Mouse (Mus musculus) MEL (cell line): Measurements from ENCODE around the gene Nudt9. TPM values are rescaled to one million over a fixed set of nuclear protein-coding genes. Genes with fewer than 3 reads are reported as not detected.
A peak's percentile ranks its signal among the peaks of the same experiment; 100 is the strongest.

Source experiments
- DNase-seq: peaks from one replicate; pipeline ENCODE4 v3.0.0; 2011; ENCODE audit warnings: low read depth, low spot score
- H3K27ac ChIP-seq: 2 replicates; pipeline ENCODE4 v1.5.1; 2012; ENCODE audit warnings: low read depth, mild to moderate bottlenecking, control low read depth, low read length, moderate library complexity; ENCODE audit not compliant: control insufficient read depth
- H3K27me3 ChIP-seq, 2 experiments: fragments of 150-350 bp in 1 of 2; sonication (generic) in 1 of 2; 2 replicates each; pipeline ENCODE4 v1.6.1; 2012; ENCODE audit warnings: low read length in 2 of 2, mild to moderate bottlenecking in 2 of 2, improper control_type of control experiment in 1 of 2, moderate library complexity in 1 of 2; ENCODE audit not compliant: insufficient read depth in 2 of 2, control insufficient read depth in 1 of 2
- H3K36me3 ChIP-seq, 2 experiments: 2 replicates each; pipeline ENCODE4 v1.6.1; 2012 to 2014; ENCODE audit warnings: low read length in 2 of 2, improper control_type of control experiment in 1 of 2, inconsistent platforms in 1 of 2, mild to moderate bottlenecking in 1 of 2; ENCODE audit not compliant: insufficient read depth in 2 of 2, control insufficient read depth in 1 of 2
- H3K4me1 ChIP-seq, 2 experiments: fragments of 150-350 bp in 1 of 2; sonication (generic) in 1 of 2; 2 replicates each; pipeline ENCODE4 v1.6.1; 2012; ENCODE audit warnings: low read length in 2 of 2, improper control_type of control experiment in 1 of 2, mild to moderate bottlenecking in 1 of 2; ENCODE audit not compliant: insufficient read depth in 2 of 2, control insufficient read depth in 1 of 2
- H3K4me3 ChIP-seq, 2 experiments: fragments of 150-350 bp in 1 of 2; sonication (generic) in 1 of 2; 2 replicates each; pipeline ENCODE4 v1.5.1; 2012; ENCODE audit warnings: low read depth in 2 of 2, low read length in 2 of 2, mild to moderate bottlenecking in 2 of 2, moderate library complexity in 2 of 2, control low read depth in 1 of 2, improper control_type of control experiment in 1 of 2; ENCODE audit not compliant: control insufficient read depth in 1 of 2, insufficient read depth in 1 of 2
- H3K79me2 ChIP-seq: 2 replicates; pipeline ENCODE4 v1.6.1; 2012; ENCODE audit warnings: mild to moderate bottlenecking, low read length, moderate library complexity; ENCODE audit not compliant: control insufficient read depth, poor library complexity, insufficient read depth
- H3K9ac ChIP-seq: 2 replicates; pipeline ENCODE4 v1.6.1; 2012; ENCODE audit warnings: low read depth, mild to moderate bottlenecking, control low read depth, low read length, moderate library complexity; ENCODE audit not compliant: control insufficient read depth, poor library complexity, severe bottlenecking
- H3K9me3 ChIP-seq: fragments of 150-350 bp; sonication (generic); replicated peaks from 2 replicates; pipeline ENCODE4 v1.6.1; 2012; ENCODE audit warnings: mild to moderate bottlenecking, low read length, improper control_type of control experiment, moderate library complexity; ENCODE audit not compliant: insufficient read depth
- BHLHE40 ChIP-seq: IDR thresholded peaks from 2 replicates; pipeline ENCODE4 v1.6.1; 2012; ENCODE audit warnings: low read depth, mild to moderate bottlenecking, inconsistent platforms, low read length, improper control_type of control experiment, borderline replicate concordance
- CHD2 ChIP-seq: IDR thresholded peaks from 2 replicates; pipeline ENCODE4 v1.6.1; 2011; ENCODE audit warnings: low read length, improper control_type of control experiment
- E2F4 ChIP-seq: IDR thresholded peaks from 2 replicates; pipeline ENCODE4 v1.6.1; 2011; ENCODE audit warnings: low read depth, low read length, improper control_type of control experiment, borderline replicate concordance
- ELF1 ChIP-seq: IDR thresholded peaks from 2 replicates; pipeline ENCODE4 v1.6.1; 2014; ENCODE audit warnings: low read depth, mild to moderate bottlenecking, inconsistent platforms, low read length, improper control_type of control experiment, moderate library complexity
- ETS1 ChIP-seq: IDR thresholded peaks from 2 replicates; pipeline ENCODE4 v1.6.1; 2012; ENCODE audit warnings: low read depth, mild to moderate bottlenecking, inconsistent platforms, low read length, improper control_type of control experiment, moderate library complexity
- HCFC1 ChIP-seq: IDR thresholded peaks from 2 replicates; pipeline ENCODE4 v1.6.1; 2012; ENCODE audit warnings: low read depth, mild to moderate bottlenecking, inconsistent platforms, low read length, improper control_type of control experiment, moderate library complexity
- MAX ChIP-seq: IDR thresholded peaks from 2 replicates; pipeline ENCODE4 v1.6.1; 2011; ENCODE audit warnings: low read length, improper control_type of control experiment
- MXI1 ChIP-seq: IDR thresholded peaks from 2 replicates; pipeline ENCODE4 v1.6.1; 2011; ENCODE audit warnings: mild to moderate bottlenecking, low read depth, low read length, improper control_type of control experiment
- MYB ChIP-seq: IDR thresholded peaks from 2 replicates; pipeline ENCODE4 v1.6.1; 2011; ENCODE audit warnings: mild to moderate bottlenecking, low read depth, low read length, improper control_type of control experiment
- NELFE ChIP-seq: IDR thresholded peaks from 2 replicates; pipeline ENCODE4 v1.6.1; 2011; ENCODE audit warnings: low read depth, low read length, improper control_type of control experiment
- NRF1 ChIP-seq: IDR thresholded peaks from 2 replicates; pipeline ENCODE4 v1.6.1; 2014; ENCODE audit warnings: low read depth, mild to moderate bottlenecking, inconsistent platforms, low read length, improper control_type of control experiment, moderate library complexity; ENCODE audit not compliant: poor library complexity, insufficient read depth, severe bottlenecking
- POLR2A ChIP-seq, 2 experiments: IDR thresholded peaks; 2 replicates each; pipeline ENCODE4 v1.6.1; 2011 to 2012; ENCODE audit warnings: low read length in 2 of 2, mild to moderate bottlenecking in 2 of 2, control low read depth in 1 of 2, improper control_type of control experiment in 1 of 2, low read depth in 1 of 2, moderate library complexity in 1 of 2; ENCODE audit not compliant: control insufficient read depth in 1 of 2, insufficient read depth in 1 of 2, poor library complexity in 1 of 2
- POLR2AphosphoS2 ChIP-seq: IDR thresholded peaks from 2 replicates; pipeline ENCODE4 v1.6.1; 2011; ENCODE audit warnings: low read length, improper control_type of control experiment
- POLR2AphosphoS5 ChIP-seq: IDR thresholded peaks from 2 replicates; pipeline ENCODE4 v1.6.1; 2012; ENCODE audit warnings: low read depth, borderline replicate concordance, mild to moderate bottlenecking, inconsistent platforms, low read length, moderate library complexity, mixed read lengths
- RAD21 ChIP-seq: IDR thresholded peaks from 2 replicates; pipeline ENCODE4 v1.6.1; 2011; ENCODE audit warnings: mild to moderate bottlenecking, low read depth, low read length, improper control_type of control experiment
- SIN3A ChIP-seq: IDR thresholded peaks from 2 replicates; pipeline ENCODE4 v1.6.1; 2012; ENCODE audit warnings: low read length, improper control_type of control experiment, inconsistent platforms
- SMC3 ChIP-seq: IDR thresholded peaks from 2 replicates; pipeline ENCODE4 v1.6.1; 2011; ENCODE audit warnings: low read depth, low read length, improper control_type of control experiment
- TBP ChIP-seq: IDR thresholded peaks from 2 replicates; pipeline ENCODE4 v1.8.0; 2011; ENCODE audit warnings: low read depth, low read length, improper control_type of control experiment
- TCF12 ChIP-seq: IDR thresholded peaks from 2 replicates; pipeline ENCODE4 v1.6.1; 2014; ENCODE audit warnings: low read depth, mild to moderate bottlenecking, inconsistent platforms, low read length, improper control_type of control experiment, moderate library complexity
- USF1 ChIP-seq: IDR thresholded peaks from 2 replicates; pipeline ENCODE4 v1.6.1; 2014; ENCODE audit warnings: low read depth, mild to moderate bottlenecking, inconsistent platforms, low read length, improper control_type of control experiment, moderate library complexity
- USF2 ChIP-seq, 2 experiments: IDR thresholded peaks; 2 replicates each; pipeline ENCODE4 v1.6.1; 2011 to 2012; ENCODE audit warnings: improper control_type of control experiment in 2 of 2, low read length in 2 of 2, borderline replicate concordance in 1 of 2, inconsistent platforms in 1 of 2, low read depth in 1 of 2, mild to moderate bottlenecking in 1 of 2; ENCODE audit not compliant: insufficient read depth in 1 of 2
- ZC3H11A ChIP-seq: IDR thresholded peaks from 2 replicates; pipeline ENCODE4 v1.6.1; 2012; ENCODE audit warnings: low read depth, mild to moderate bottlenecking, inconsistent platforms, low read length, improper control_type of control experiment
- ZKSCAN1 ChIP-seq: IDR thresholded peaks from 2 replicates; pipeline ENCODE4 v1.6.1; 2012; ENCODE audit warnings: low read depth, mild to moderate bottlenecking, inconsistent platforms, low read length, improper control_type of control experiment, moderate library complexity
- ZNF384 ChIP-seq: IDR thresholded peaks from 2 replicates; pipeline ENCODE4 v1.6.1; 2012; ENCODE audit warnings: low read depth, mild to moderate bottlenecking, inconsistent platforms, low read length, improper control_type of control experiment
- polyA plus RNA-seq, 2 experiments: library from polyadenylated mRNA; stranded (reverse) in 1 of 2; unstranded in 1 of 2; fragments of >175 nt in 1 of 2; fragments of >200 nt in 1 of 2; gene quantifications; 2 replicates each; pipeline versions ENCODE4 v1.2.1 to v1.2.4; 2012; ENCODE audit warnings: low replicate concordance in 2 of 2, low read depth in 1 of 2; ENCODE audit not compliant: insufficient read length in 2 of 2, insufficient read depth in 1 of 2, missing spikeins in 1 of 2
- total RNA-seq: library from RNA; depleted of rRNA; stranded (reverse); fragments of 300-350 nt; gene quantifications from 2 replicates; pipeline ENCODE4 v1.2.3, GENCODE M21; 2012

The Nudt9 gene
- total and polyA plus RNA-seq, 3 experiments = 102 to 125 TPM; not detected in 1

DNA sequence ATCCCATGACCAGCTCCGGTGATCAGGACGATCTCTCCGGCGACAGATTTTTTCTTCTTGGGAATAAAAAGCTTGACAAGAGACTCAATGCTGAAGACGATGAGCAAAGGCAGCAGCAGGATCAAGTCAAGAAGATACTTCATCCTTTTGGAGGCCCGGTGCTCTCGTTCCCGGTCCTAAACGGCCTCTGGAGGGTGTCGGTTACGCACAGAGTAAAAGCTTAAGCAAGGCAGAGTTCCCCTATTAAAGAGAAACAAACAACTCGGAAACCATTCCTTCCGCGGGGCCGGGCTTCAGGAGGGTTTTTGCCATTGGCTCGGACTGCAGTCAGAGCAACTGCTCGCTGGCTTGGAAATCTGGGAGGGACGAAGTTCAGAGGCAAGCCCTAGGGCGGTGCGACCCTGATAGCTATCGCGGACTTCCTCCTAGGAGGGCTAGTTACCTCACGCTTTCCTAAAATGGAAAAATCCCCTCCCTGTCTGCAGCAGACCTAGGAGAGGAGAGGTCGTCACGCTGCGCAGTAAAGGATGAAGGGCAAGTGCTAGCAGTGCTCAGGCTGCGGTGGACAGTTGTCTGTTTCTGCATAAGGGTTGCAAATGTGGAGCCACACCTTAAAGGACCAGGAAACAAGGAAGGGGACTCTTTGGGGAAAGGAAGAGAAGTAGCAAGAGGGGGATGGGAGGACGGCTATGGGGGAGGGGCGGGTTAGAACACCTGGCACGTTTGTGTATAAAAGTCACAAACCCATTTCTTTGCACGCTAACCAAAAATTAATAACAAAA lies 24.3 kb upstream of the Nudt9 start, which contains the start of gene Hsd17b11 (continued):
- TF ChIP-seq HCFC1 = peak; percentile 54
- TF ChIP-seq ZKSCAN1 = no peak
- peak; percentile 87 for TF ChIP-seq TBP
- no peak for TF ChIP-seq ZC3H11A
- no peak for TF ChIP-seq SMC3

GRCm38 (mm10) chr5:104022558-104022957 lies 23.5 kb upstream of the Nudt9 start:
- peaks cover 6% of the 10 kb centered on the region for H3K79me2 ChIP-seq
- peak; percentile 58 for DNase-seq
- peak overlapping the region; percentile 85 for H3K9ac ChIP-seq
- no peak for TF ChIP-seq TCF12
- TF ChIP-seq ZKSCAN1 = no peak
- 0 out of 2 replicates have a peak, but pooled peaks have one; percentile 9 for TF ChIP-seq POLR2AphosphoS2
- TF ChIP-seq NRF1 = no peak
- peaks cover 5 to 24% of the 10 kb centered on the region in 2 experiments for H3K4me1 ChIP-seq
- no peaks in the 10 kb centered on the region for H3K27me3 ChIP-seq
- peak overlapping the region; percentile 92 to 93 for H3K4me3 ChIP-seq
- peak overlapping the region; percentile 94 for H3K27ac ChIP-seq
- H3K9me3 ChIP-seq = no peaks in the 10 kb centered on the region
- peaks cover 0 to 21% of the 10 kb centered on the region in 2 experiments; a peak in 2 of 4 replicates for H3K36me3 ChIP-seq

DNA sequence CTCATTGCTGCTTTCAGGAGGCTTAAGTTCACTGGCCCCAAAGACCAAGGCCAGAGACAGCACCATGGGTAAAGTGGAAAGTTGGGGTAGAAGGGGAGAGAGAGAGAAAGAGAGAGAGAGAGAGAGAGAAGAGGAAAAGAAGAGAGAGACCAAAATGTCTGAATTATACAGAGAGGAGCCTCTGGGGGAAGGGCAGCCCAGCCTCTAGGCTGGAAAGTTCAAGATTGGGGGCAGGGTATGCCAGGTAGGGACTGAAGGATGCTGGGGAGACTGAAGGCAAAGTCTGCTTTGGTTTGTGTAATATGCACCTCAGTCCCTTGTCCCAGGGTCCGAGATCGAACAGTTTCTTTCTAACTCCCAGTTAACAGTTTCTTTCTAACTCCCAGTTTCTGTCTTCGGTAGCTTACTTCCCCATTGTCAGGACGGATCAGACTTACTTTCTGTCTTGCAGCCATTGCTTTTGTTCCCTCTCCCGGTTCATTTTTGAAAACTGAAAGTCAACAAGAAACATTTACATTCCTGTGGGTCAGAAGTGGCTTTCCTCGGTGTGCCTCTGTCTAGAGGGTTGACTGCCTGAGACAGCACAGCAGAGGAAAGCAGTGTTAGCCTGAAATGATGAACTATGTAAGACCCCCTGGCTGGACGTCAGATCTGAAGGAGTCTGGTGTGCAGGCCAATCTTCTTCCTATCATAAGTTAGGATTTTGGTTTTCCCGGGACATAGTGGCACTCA lies 22.7 kb upstream of the Nudt9 start:
- TF ChIP-seq NRF1 (no peak), MAX (no peak), USF2 (IDR thresholded peaks at IDR 0.05; ENCODE audit: borderline replicate concordance in 1 of 2, insufficient read depth in 1 of 2, low read depth in 1 of 2, low read length in 2 of 2) (no peak), RAD21 (no peak), SIN3A (peak; percentile 11; the same call in 1 of the 2 replicates), ZNF384 (no peak), MYB (no peak), BHLHE40 (no peak), TBP (0 out of 2 replicates have a peak, but pooled peaks have one; percentile 24), ZKSCAN1 (no peak), POLR2AphosphoS2 (no peak), NELFE (0 out of 2 replicates have a peak, but pooled peaks have one; percentile 28), POLR2A (IDR thresholded peaks at IDR 0.05; ENCODE audit: control insufficient read depth in 1 of 2, insufficient read depth in 1 of 2, low read depth in 1 of 2, low read length in 2 of 2, poor library complexity in 1 of 2) (peak in 1 of 2 experiments; percentile 24; a peak in 1 of 4 replicates), ELF1 (no peak), USF1 (no peak), ETS1 (0 out of 2 replicates have a peak, but pooled peaks have one; percentile 9), CHD2 (peak; percentile 57; the same call in 1 of the 2 replicates), E2F4 (no peak), SMC3 (no peak), TCF12 (peak; percentile 28; the same call in 1 of the 2 replicates), POLR2AphosphoS5 (no peak), MXI1 (no peak)
- H3K27ac ChIP-seq = peak overlapping the region; percentile 82
- no peaks in the 10 kb centered on the region for H3K9me3 ChIP-seq
- DNase-seq = peak; percentile 70
- peak overlapping the region; percentile 85 for H3K9ac ChIP-seq
- no peaks in the 10 kb centered on the region for H3K27me3 ChIP-seq
- peaks cover 0 to 21% of the 10 kb centered on the region in 2 experiments; a peak in 2 of 4 replicates for H3K36me3 ChIP-seq
- H3K4me3 ChIP-seq = peak overlapping the region; percentile 57 to 93
- H3K4me1 ChIP-seq = peaks cover 5 to 25% of the 10 kb centered on the region in 2 experiments
- H3K79me2 ChIP-seq = peaks cover 6% of the 10 kb centered on the region
